Mouse (Mus musculus): ENCODE results near the gene Herc2.

Gene Herc2

GRCm38 (mm10) chr7:56191661-56192060, 141.7 kb downstream of the Herc2 start:
- no peak for DNase-seq (ENCODE audit: low spot score in 2 of 2)

- no peak for DNase-seq (ENCODE audit: low spot score in 2 of 2)
Observed at GRCm38 (mm10) chr7:56201483-56202218, 151.7 kb downstream of the Herc2 start.

GRCm38 (mm10) chr7:56202843-56203242, 152.8 kb downstream of the Herc2 start:
- DNase-seq (ENCODE audit: low spot score in 2 of 2): no peak

GRCm38 (mm10) chr7:56203286-56203685, 153.3 kb downstream of the Herc2 start:
- no peak for DNase-seq (ENCODE audit: low spot score in 2 of 2)

- DNase-seq (ENCODE audit: low spot score in 2 of 2): no peak
Observed at GRCm38 (mm10) chr7:56204877-56205276, 154.9 kb downstream of the Herc2 start.

GRCm38 (mm10) chr7:56220811-56221210, 170.8 kb downstream of the Herc2 start:
- no peak for DNase-seq (ENCODE audit: low spot score in 2 of 2)

- DNase-seq (ENCODE audit: low spot score in 2 of 2): no peak
Observed at GRCm38 (mm10) chr7:56235794-56236423, 185.9 kb downstream of the Herc2 start.

GRCm38 (mm10) chr7:56236617-56237016, 186.6 kb downstream of the Herc2 start:
- no peak for DNase-seq (ENCODE audit: low spot score in 2 of 2)

GRCm38 (mm10) chr7:56239543-56239942, 189.5 kb downstream of the Herc2 start, which contains the start of gene Oca2:
Gene Oca2, plus strand, starts transcription at chr7:56239760.
- no peak for DNase-seq (ENCODE audit: low spot score in 2 of 2)

- no peak for DNase-seq (ENCODE audit: low spot score in 2 of 2)
Observed at GRCm38 (mm10) chr7:56254568-56254967, 204.6 kb downstream of the Herc2 start.

- no peak for DNase-seq (ENCODE audit: low spot score in 2 of 2)
Observed at GRCm38 (mm10) chr7:56257875-56258441, 208.0 kb downstream of the Herc2 start.

GRCm38 (mm10) chr7:56277506-56277905, 227.5 kb downstream of the Herc2 start:
- DNase-seq (ENCODE audit: low spot score in 2 of 2): no peak

All from frontal cortex, postnatal 36 days (tissue).